Mouse (Mus musculus) lung, postnatal 36 days (tissue): ENCODE measurements around the gene Rfc1.
"Not testable (repeated sequence)": the region's sequence is repeated elsewhere in the genome, so short reads cannot be mapped to it uniquely, and the experiment has no call there.

Source experiments
- DNase-seq: peaks from one replicate; pipeline ENCODE4 v3.0.0; 2022; ENCODE audit warnings: mixed read lengths

The Rfc1 gene

DNA sequence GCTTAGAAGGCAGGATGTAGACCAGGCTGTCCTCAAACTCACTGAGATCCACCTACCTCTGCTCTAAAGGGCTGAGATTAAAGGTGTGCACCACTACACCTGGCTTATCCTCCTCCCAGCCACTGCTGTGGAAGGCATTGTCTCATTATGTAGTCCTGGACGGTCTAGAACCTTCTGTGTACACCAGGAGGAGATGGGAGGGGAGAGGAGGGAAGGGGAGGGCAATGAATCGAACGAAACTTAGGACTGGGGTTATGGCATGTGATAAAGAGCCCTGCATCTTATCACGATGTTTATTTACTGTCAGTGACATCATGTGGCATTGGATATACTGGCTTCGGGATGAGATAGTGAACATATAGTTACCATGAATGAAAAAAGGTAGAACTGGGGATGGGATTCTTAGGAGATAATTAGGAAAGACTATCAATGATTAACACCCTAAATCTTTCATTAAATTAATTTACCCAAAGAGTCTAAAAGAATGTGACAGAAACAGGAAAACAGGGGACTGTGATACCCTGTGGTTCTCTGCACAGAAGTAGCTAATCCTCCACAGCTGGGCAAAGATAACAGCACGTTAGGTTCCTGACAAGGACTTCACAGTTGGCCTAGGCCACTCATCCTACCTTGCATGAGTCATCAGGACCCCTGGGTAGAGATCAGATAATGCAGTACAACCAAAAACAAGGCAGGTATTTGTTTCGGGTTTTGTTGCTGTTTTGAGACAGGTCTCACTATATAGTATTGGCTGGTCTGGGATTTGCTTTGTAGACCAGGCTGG, 37.1 kb downstream of the Rfc1 start:
- no peak for DNase-seq

- DNase-seq, result no peak
Measured at GRCm38 (mm10) chr5:65294270-65294669, 41.2 kb downstream of the Rfc1 start.

GRCm38 (mm10) chr5:65293627-65294026, 41.8 kb downstream of the Rfc1 start:
- DNase-seq, result no peak

DNA sequence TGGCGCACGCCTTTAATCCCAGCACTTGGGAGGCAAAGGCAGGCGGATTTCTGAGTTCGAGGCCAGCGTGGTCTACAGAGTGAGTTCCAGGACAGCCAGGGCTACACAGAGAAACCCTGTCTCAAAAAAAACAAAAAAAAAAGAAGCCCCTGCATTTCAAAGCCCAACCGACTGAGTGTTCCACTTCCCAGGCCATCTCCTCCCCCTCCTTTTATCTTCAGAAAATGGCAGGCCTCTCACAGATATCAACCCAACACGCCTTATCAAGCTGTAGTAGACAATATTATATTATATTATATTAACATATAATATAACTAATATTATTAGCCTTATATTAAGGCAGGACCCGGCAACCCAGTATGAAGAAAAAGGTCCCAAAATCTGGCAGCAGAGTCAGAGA, 46.5 kb downstream of the Rfc1 start:
- DNase-seq, result not testable (repeated sequence)

DNA sequence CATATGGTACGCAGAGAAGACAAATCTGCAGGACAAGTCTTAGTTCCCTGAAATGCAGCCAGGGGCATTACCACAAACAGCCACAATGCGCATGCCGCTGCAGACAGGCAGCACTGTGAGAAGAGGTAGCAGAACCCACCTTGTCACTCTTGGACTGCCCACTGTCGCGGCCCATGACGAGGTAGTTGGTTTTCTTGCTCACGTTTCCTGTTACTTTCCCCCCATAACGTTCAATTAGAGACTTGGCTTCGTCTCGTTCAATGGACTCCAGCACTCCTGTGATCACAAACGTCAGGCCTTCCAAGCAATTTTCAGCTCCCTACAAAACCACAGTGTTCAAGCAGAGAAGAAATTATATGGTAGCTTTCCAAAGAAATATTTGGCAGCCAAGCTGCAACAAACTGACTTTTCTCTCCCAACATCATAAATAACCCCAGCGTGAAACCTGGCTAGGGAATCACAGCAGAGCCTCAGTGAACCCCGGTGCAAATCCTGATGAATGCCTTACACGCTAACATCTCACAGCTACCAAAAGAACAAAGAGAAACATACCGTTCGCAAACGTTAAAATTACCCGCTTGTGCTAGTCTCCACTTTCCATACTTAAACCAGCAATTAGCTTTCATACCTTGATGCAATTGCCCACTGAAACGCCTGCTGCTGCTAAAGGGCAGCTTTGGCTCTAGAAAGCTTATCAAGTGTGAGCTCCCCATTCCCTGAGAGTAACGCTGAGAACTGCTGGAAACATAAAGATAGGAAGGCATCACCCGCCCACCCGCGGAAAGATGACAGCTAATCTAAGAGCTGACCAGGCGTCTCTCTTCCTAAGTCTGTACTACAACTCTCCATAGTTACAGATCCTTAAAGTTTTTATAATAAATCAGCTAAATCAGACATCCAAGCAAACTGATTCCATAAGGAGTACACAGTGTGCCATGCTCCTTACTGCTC, 47.4 kb downstream of the Rfc1 start:
- DNase-seq, result no peak

GRCm38 (mm10) chr5:65284171-65284570, 51.3 kb downstream of the Rfc1 start:
- DNase-seq, result peak; percentile 19

DNA sequence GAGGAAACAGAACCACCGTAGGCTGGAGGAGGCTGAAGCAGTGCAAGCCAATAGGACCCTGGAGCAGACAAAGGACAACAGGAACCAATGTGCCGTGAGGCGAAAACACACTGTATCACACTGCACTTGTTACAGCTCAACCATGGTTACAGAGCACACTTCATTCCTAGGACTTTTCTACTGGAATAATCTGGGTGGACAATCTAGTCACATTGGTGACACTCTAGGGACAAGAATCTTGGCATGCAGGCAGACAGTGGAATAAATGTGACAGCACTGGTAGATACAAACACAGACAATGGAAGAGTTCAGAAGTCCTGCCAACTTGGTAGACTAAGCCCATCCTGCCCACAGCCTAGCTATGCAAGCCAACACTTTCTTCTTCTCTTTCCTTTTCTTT, 54.3 kb downstream of the Rfc1 start:
- no peak for DNase-seq

GRCm38 (mm10) chr5:65279133-65279651, 56.3 kb downstream of the Rfc1 start:
- peak; percentile 68 for DNase-seq

DNA sequence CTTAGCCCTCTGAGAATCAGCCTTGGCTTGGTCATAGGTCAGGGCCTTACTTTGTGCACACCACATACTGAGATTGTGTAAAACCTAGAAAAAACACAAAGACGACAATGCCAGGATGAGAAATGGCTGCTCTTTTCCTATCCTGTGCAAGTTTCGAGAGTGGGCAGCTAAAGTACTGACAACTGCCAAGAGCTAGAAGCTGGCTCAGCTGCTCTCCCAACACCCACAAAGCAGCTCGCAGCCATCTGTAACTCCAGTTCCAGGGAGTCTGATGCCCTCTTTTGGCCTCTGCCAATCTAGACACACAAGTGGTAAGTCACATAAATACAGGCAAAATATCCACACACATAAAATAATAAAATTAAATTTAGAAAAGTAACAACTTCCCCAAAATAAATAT, 61.5 kb downstream of the Rfc1 start:
- DNase-seq, result no peak

- DNase-seq, result no peak
Measured at GRCm38 (mm10) chr5:65257910-65258505, 77.5 kb downstream of the Rfc1 start.

- DNase-seq, result peak; percentile 23
Measured at GRCm38 (mm10) chr5:65250185-65250855, 85.2 kb downstream of the Rfc1 start.

- DNase-seq, result peak; percentile 49
Measured at GRCm38 (mm10) chr5:65247296-65247695, 88.2 kb downstream of the Rfc1 start.

- DNase-seq, result peak; percentile 44
Measured at GRCm38 (mm10) chr5:65242740-65243139, 92.7 kb downstream of the Rfc1 start.

GRCm38 (mm10) chr5:65231289-65232003, 104.0 kb downstream of the Rfc1 start:
- no peak for DNase-seq

DNA sequence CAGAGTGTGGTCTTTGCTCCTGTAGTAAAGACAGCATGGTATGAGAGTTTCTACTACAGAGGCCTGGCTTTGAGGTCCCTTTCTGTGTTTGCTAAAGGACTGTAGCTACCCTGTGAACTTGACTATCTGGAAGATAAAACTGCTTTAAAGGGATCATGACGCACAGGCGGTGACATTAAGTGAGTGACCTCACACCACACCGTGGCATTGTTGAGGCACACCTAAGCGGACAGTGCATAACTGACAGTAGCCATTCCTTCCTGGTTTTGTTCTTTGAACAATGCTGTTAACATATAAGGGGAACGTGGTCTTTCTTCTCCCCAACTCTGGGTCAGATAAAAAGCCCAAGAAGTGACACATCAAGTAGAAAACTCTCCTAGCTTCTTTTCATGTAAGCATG, 111.4 kb downstream of the Rfc1 start:
- no peak for DNase-seq

DNA sequence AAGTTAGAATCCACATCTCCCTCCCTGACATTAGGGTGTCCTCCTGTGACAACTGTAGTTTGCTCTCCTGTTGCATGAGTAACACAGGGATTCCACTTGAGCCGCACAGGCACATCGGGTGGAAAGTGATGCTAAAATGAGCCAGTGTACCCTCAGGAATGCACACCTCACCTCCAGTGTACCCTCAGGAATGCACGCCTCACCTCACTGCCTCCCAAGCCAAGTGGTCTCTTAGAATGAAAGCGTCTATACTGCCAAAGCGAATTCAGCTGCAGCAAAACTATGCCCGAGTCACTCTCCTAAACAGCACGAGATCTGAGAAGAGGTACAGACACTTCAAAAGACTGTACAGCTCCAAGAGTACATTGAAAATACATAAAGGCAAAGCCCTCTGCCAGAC, 114.4 kb downstream of the Rfc1 start:
- DNase-seq, result no peak

GRCm38 (mm10) chr5:65217305-65218269, 117.9 kb downstream of the Rfc1 start:
- DNase-seq, result no peak

DNA sequence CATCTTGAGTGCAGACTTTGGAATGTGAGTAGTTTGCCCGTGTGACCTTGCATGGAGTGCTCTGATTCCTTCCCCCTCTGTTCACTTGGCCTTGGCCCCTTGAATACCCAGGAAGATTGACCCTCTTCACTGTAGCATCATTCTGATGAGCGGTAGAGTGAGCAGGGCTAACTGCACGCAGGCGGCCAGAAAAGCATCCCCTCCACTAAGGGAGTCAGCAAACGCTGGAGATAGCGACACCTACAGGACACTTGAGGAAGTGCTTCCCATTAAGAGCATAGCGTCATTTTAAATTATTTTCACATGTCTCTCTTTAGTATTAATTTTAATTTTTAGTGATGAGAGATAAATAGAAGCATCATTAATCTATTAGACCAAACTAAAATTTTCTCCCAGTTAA, 122.1 kb downstream of the Rfc1 start:
- DNase-seq, result peak; percentile 65
